Mouse (Mus musculus): ENCODE results near the gene Hba-a1.

GRCm38 (mm10) chr11:32309446-32309845 is 26.1 kb downstream of the Hba-a1 start:
- no peak for TF ChIP-seq CTCF (IDR thresholded peaks at IDR 0.05; ENCODE audit: insufficient read depth, low read depth, low read length)
- TF ChIP-seq POLR2A (IDR thresholded peaks at IDR 0.05; ENCODE audit: insufficient read depth, low read depth, low read length), result no peak

Data from olfactory bulb, adult 2 months (tissue).